Mouse (Mus musculus): ENCODE results near the gene Dock9.

DNA sequence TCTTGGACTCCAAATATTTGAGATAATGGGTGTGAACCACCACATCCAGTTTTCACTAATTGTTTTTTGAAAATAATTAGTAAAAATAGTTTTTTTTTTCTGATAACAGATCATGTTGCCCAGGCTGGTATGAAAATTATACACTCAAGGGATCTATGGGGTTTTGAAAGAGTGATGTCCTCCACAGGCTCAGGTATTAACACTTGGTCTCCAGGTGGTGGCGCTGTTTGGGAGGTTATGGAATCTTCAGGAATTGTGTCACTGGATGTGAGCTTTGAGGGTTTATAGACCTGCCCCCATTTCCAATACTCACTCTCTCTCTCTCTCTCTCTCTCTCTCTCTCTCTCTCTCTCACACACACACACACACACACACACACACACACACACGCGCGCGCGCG, 177.5 kb downstream of the Dock9 start:
- TF ChIP-seq CTCF (IDR thresholded peaks at IDR 0.05; ENCODE audit: control insufficient read depth, insufficient read depth, insufficient read length) (no peak), MAX (IDR thresholded peaks at IDR 0.05) (no peak)

All from C2C12 (cell line).